Mouse (Mus musculus) heart, embryonic 12.5 days (tissue): ENCODE results near the gene Smyd5. TPM values are rescaled to one million over a fixed set of nuclear protein-coding genes. Genes with fewer than 3 reads are reported as not detected.
A peak's percentile ranks its signal among the peaks of the same experiment; 100 is the strongest.

ENCODE experiments used
- ATAC-seq: fragments of 200-750 bp; cut with Nextera tagmentation; 2 replicates; pipeline ENCODE4 v1.8.0; 2017; ENCODE audit warnings: moderate TSS enrichment, moderate library complexity; ENCODE audit not compliant: insufficient number of reproducible peaks, low FRiP score
- H3K27ac ChIP-seq: fragments of 300-500 bp; sonication (generic); 2 replicates; pipeline ENCODE4 v1.5.1; 2016; ENCODE audit warnings: mild to moderate bottlenecking, moderate library complexity; ENCODE audit not compliant: poor library complexity, severe bottlenecking
- H3K27me3 ChIP-seq: fragments of 300-500 bp; sonication (generic); replicated peaks from 2 replicates; pipeline ENCODE4 v1.6.1; 2016; ENCODE audit warnings: mild to moderate bottlenecking, moderate library complexity
- H3K36me3 ChIP-seq: fragments of 300-500 bp; sonication (generic); 2 replicates; pipeline ENCODE4 v1.6.1; 2016; ENCODE audit warnings: mild to moderate bottlenecking, moderate library complexity
- H3K4me1 ChIP-seq: fragments of 300-500 bp; sonication (generic); replicated peaks from 2 replicates; pipeline ENCODE4 v1.6.1; 2016; ENCODE audit warnings: mild to moderate bottlenecking
- H3K4me2 ChIP-seq: fragments of 300-500 bp; sonication (generic); 2 replicates; pipeline ENCODE4 v1.6.1; 2016; ENCODE audit warnings: mild to moderate bottlenecking, moderate library complexity
- H3K4me3 ChIP-seq: fragments of 300-500 bp; sonication (generic); 2 replicates; pipeline ENCODE4 v1.5.1; 2016; ENCODE audit warnings: mild to moderate bottlenecking
- H3K9ac ChIP-seq: fragments of 300-500 bp; sonication (generic); 2 replicates; pipeline ENCODE4 v1.6.1; 2016; ENCODE audit warnings: mild to moderate bottlenecking, moderate library complexity
- H3K9me3 ChIP-seq: fragments of 300-500 bp; sonication (generic); replicated peaks from 2 replicates; pipeline ENCODE4 v1.6.1; 2016; ENCODE audit warnings: mild to moderate bottlenecking, moderate library complexity
- WGBS: fragments of 180-500 bp; shearing (Covaris S2); methylation state at CpG from one replicate; pipeline ENCODE4 v1.1.7; 2016; 5-methylcytosine and 5-hydroxymethylcytosine counted together
- polyA plus RNA-seq: library from polyadenylated mRNA; unstranded; fragments of >200 nt; fragmentation: Nextera tagmentation; extraction: Ambion mirVana; gene quantifications from 2 replicates; pipeline ENCODE4 v1.2.1, GENCODE M21; 2016

Smyd5 gene
- polyA plus RNA-seq, 1 experiment from 2014 or later, result 41.3 TPM

DNA sequence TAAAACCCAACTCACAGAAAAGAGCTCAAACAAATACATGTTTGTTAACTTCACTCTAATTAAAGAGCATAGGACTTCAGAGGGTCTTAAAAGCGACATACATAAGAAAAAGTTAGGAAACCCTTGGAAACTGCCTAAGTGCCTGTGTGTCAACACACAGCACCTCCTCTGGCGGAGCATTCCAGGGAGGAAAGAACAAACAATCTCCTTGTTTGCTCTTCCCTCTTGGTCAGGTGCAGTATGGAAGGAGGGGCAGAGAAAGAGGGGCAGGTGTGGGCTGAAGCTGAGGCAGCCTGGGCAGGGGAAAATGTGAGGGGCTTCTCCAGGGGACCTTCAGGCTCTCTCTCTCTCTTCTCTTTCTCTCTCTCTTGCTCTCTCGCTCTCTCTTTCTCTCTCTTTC is 16.0 kb upstream of the Smyd5 start:
- Histone ChIP-seq H3K27ac (no peak overlapping the region), H3K36me3 (no peaks in the 10 kb centered on the region), H3K27me3 (peaks cover 30% of the 10 kb centered on the region), H3K4me2 (no peak overlapping the region), H3K9me3 (no peaks in the 10 kb centered on the region), H3K4me1 (no peaks in the 10 kb centered on the region), H3K9ac (no peak overlapping the region), H3K4me3 (no peak overlapping the region)
- WGBS, result 51% methylated on average over 3 of the region's 3 CpGs
- ATAC-seq, result no peak

GRCm38 (mm10) chr6:85419150-85419549 is 12.6 kb upstream of the Smyd5 start:
- no peak overlapping the region for H3K4me2 ChIP-seq
- no peak overlapping the region for H3K9ac ChIP-seq
- peaks cover 50% of the 10 kb centered on the region for H3K27me3 ChIP-seq
- peaks cover 7% of the 10 kb centered on the region; the same call in 1 of the 2 replicates for H3K4me1 ChIP-seq
- WGBS, result 85% methylated on average over 2 of the region's 2 CpGs
- H3K27ac ChIP-seq, result no peak overlapping the region
- ATAC-seq, result no peak
- no peaks in the 10 kb centered on the region for H3K9me3 ChIP-seq
- H3K36me3 ChIP-seq, result no peaks in the 10 kb centered on the region
- no peak overlapping the region for H3K4me3 ChIP-seq

DNA sequence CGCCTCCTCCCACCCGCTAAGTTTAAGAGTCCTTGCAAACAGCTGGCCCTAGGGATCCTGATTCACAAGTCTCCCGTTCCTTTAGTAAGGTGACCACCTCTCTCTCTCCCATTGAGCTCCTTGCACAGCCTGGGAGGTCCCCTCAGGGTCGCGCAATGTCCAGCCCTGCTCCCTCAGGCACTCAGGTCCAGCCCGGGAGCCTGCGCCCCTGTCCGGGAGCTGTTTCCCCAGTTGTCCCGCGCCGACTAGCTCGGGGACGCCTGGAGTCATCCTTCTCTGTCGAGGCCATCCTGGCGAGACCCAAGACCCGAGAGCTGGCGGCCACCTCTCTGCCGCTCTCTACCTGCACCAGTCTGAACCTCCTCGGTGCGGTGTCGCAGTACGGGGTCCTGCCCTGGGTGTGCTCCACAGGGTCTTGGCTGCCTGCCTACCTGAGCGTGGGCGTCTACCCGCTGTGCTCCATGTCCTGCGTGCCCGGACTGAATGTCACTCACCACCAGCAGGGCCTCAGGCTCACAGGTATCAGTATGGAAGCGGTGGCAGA is 7.9 kb upstream of the Smyd5 start, which contains the start of gene Noto:
Gene Noto (plus strand): TSS at position 51 of the 544 bp plus-strand sequence.
- Histone ChIP-seq H3K4me1 (peaks cover 8% of the 10 kb centered on the region; the same call in 1 of the 2 replicates), H3K27ac (no peak within 1 kb of the TSS), H3K9me3 (no peaks in the 10 kb centered on the region), H3K4me2 (peak within 1 kb of the TSS; percentile 52), H3K36me3 (no peaks in the 10 kb centered on the region), H3K9ac (no peak within 1 kb of the TSS), H3K4me3 (peak within 1 kb of the TSS; percentile 19), H3K27me3 (peaks cover 64% of the 10 kb centered on the region)
- no peak for ATAC-seq
- 12% methylated on average over 28 of the region's 28 CpGs for WGBS

DNA sequence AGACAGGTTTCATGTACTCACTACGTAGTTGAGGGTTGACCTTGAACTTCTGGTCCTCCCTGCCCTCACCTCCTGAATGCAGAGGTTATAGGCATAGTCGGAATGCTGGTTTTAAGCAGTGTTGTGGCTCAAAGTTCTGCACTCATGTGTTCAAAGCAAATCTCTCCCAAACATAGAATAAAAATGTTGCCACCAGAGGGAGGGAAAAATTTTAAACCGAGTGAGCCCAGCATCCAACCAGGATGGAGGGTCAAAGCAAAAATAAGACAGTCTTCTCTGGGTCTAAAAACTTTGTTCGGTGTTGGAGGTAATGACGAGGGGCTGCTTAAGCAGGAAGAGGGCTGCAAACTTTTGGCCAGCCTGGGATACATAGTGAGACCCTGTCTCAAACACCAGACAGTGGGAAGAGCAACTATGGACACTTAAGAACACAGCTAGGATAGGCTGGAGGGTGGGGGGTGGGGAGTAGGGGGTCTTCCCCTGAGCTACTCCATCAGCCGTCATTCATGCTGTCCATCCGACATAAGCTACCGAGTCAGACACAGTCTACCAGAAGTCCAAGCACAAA is 431 bp upstream of the Smyd5 start:
- H3K4me1 ChIP-seq, result 0 out of 2 replicates have a peak, but pooled peaks cover 10% of the 10 kb centered on the region
- H3K4me2 ChIP-seq, result peak overlapping the region; percentile 79
- H3K27ac ChIP-seq, result no peak overlapping the region
- WGBS, result 48% methylated on average over 8 of the region's 8 CpGs
- ATAC-seq, result 0 out of 2 replicates have a peak, but pooled peaks have one; percentile 33
- no peaks in the 10 kb centered on the region for H3K9me3 ChIP-seq
- H3K9ac ChIP-seq, result peak overlapping the region; percentile 89
- H3K27me3 ChIP-seq, result peaks cover 21% of the 10 kb centered on the region
- H3K4me3 ChIP-seq, result peak overlapping the region; percentile 88
- no peaks in the 10 kb centered on the region for H3K36me3 ChIP-seq

- WGBS, result 86% methylated on average over 5 of the region's 5 CpGs
- Histone ChIP-seq H3K27me3 (peaks cover 5% of the 10 kb centered on the region; the same call in 1 of the 2 replicates), H3K4me3 (no peak overlapping the region), H3K9me3 (no peaks in the 10 kb centered on the region), H3K36me3 (peaks cover 8% of the 10 kb centered on the region), H3K9ac (no peak overlapping the region), H3K4me1 (0 out of 2 replicates have a peak, but pooled peaks cover 12% of the 10 kb centered on the region), H3K27ac (no peak overlapping the region), H3K4me2 (no peak overlapping the region)
- no peak for ATAC-seq
Measured at GRCm38 (mm10) chr6:85433865-85434264, 2.1 kb downstream of the Smyd5 start.

DNA sequence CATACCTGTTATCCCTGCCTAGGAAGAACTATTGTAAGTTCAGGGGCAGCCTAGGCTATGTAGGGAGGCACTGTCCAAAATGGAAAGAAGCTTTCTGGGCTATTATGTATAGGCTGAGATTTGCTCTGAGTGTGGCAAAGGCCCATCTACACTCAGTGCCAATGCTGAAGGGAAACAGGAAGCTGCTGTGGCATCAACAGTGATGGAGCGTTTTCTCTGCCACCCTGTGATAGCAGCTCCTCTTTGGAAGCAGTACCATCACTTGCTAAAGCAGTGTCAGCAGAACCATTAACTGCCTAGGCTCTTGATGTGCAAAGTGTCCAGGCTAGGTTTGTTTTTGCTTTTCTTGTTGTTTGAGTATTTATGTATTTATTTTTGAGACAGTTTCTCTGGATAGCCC is 4.4 kb downstream of the Smyd5 start:
- Histone ChIP-seq H3K27me3 (no peaks in the 10 kb centered on the region), H3K4me1 (peaks cover 18% of the 10 kb centered on the region; the same call in 1 of the 2 replicates), H3K27ac (no peak overlapping the region), H3K4me3 (no peak overlapping the region), H3K36me3 (peaks cover 31% of the 10 kb centered on the region), H3K9ac (no peak overlapping the region), H3K9me3 (no peaks in the 10 kb centered on the region), H3K4me2 (no peak overlapping the region)
- no peak for ATAC-seq
- WGBS, result 67% methylated on average over 1 of the region's 1 CpGs

DNA sequence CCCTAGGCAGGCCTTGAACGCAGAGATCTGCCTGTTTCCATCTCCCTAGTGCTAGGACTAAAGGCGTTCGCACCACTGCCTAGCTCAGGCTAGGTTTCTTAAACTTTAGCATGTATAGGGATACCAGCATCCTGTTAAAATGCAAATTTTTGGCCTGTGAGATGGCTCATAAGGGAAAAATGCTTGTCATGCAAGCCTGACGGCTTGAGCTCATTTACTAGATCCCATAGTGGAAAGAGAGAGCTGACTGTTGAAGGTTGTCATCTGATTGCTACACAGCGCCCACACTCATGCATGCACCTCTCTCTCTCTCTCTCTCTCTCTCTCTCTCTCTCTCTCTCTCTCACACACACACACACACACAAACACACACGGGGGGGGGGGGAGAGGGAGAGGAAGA is 4.8 kb downstream of the Smyd5 start:
- no peaks in the 10 kb centered on the region for H3K27me3 ChIP-seq
- no peak for ATAC-seq
- H3K4me1 ChIP-seq, result peaks cover 18% of the 10 kb centered on the region; the same call in 1 of the 2 replicates
- 74% methylated on average over 5 of the region's 6 CpGs for WGBS
- peaks cover 35% of the 10 kb centered on the region for H3K36me3 ChIP-seq
- H3K4me2 ChIP-seq, result no peak overlapping the region
- H3K9me3 ChIP-seq, result no peaks in the 10 kb centered on the region
- no peak overlapping the region for H3K9ac ChIP-seq
- no peak overlapping the region for H3K27ac ChIP-seq
- no peak overlapping the region for H3K4me3 ChIP-seq

- Histone ChIP-seq H3K4me3 (no peak overlapping the region), H3K27me3 (no peaks in the 10 kb centered on the region), H3K9ac (no peak overlapping the region), H3K27ac (no peak overlapping the region), H3K4me2 (no peak overlapping the region), H3K9me3 (no peaks in the 10 kb centered on the region), H3K4me1 (peaks cover 17% of the 10 kb centered on the region), H3K36me3 (peaks cover 72% of the 10 kb centered on the region)
- 86% methylated on average over 4 of the region's 4 CpGs for WGBS
- no peak for ATAC-seq
Measured at GRCm38 (mm10) chr6:85441142-85441541, 9.4 kb downstream of the Smyd5 start.

GRCm38 (mm10) chr6:85443488-85444233 is 11.9 kb downstream of the Smyd5 start:
- no peak overlapping the region for H3K4me2 ChIP-seq
- no peak overlapping the region for H3K4me3 ChIP-seq
- H3K4me1 ChIP-seq, result peaks cover 14% of the 10 kb centered on the region
- no peaks in the 10 kb centered on the region for H3K27me3 ChIP-seq
- 89% methylated on average over 3 of the region's 3 CpGs for WGBS
- H3K27ac ChIP-seq, result no peak overlapping the region
- H3K36me3 ChIP-seq, result peaks cover 84% of the 10 kb centered on the region
- no peak for ATAC-seq
- no peak overlapping the region for H3K9ac ChIP-seq
- no peaks in the 10 kb centered on the region for H3K9me3 ChIP-seq

DNA sequence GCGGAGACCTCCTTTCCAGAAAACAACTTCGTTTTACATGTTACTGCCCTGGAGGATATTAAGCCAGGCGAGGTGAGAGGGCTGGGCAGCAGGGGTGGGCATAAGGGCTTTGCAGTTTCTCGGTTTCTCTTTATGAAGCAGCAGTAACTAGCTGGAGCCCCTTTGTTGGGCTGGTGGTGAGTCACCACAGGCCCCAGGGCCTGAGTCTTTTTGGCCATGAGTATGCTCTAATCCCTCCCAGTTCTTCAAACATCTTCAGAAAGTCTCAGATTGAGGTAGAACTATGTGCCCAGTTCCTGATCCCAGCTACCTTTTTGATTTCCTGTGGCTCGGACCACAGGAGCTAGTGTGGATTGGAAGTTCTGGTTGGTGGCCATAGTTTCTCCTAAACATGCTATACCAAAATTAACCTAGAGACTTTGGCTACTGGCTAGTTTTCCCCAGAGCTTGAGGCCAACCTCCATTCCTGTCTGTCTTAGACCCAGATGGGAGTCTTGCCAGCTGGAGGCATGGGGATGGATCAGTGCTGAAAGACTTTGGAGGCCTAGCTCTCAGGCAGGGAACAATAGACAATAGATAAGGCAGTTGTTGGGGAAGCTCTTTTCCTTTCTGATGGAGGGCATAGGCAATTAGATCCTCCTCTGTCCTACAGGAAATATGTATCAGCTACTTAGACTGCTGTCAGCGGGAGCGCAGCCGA is 12.6 kb downstream of the Smyd5 start:
- Histone ChIP-seq H3K9me3 (no peaks in the 10 kb centered on the region), H3K27ac (no peak overlapping the region), H3K36me3 (peaks cover 76% of the 10 kb centered on the region), H3K4me2 (no peak overlapping the region), H3K4me3 (no peak overlapping the region), H3K27me3 (no peaks in the 10 kb centered on the region), H3K9ac (no peak overlapping the region), H3K4me1 (peaks cover 14% of the 10 kb centered on the region)
- 76% methylated on average over 8 of the region's 8 CpGs for WGBS
- no peak for ATAC-seq

GRCm38 (mm10) chr6:85445286-85445685 is 13.5 kb downstream of the Smyd5 start:
- ATAC-seq, result no peak
- no peak overlapping the region for H3K9ac ChIP-seq

More at GRCm38 (mm10) chr6:85445286-85445685, 13.5 kb downstream of the Smyd5 start:
- WGBS, result 84% methylated on average over 5 of the region's 5 CpGs
- H3K27ac ChIP-seq, result no peak overlapping the region
- H3K4me1 ChIP-seq, result peaks cover 16% of the 10 kb centered on the region
- H3K27me3 ChIP-seq, result no peaks in the 10 kb centered on the region
- H3K4me3 ChIP-seq, result no peak overlapping the region
- peaks cover 68% of the 10 kb centered on the region for H3K36me3 ChIP-seq
- no peaks in the 10 kb centered on the region for H3K9me3 ChIP-seq
- H3K4me2 ChIP-seq, result no peak overlapping the region
